Mouse (Mus musculus) MEL (cell line): ENCODE data around the gene Usp39.

Experiments used
- CTCF ChIP-seq, 3 experiments: IDR thresholded peaks in 2 of 3; conservative IDR thresholded peaks in 1 of 3; 2 replicates each; pipeline ENCODE4 v1.5.1; 2011 to 2012; ENCODE audit warnings: low read length in 3 of 3, low read depth in 2 of 3, mild to moderate bottlenecking in 2 of 3, improper control_type of control experiment in 1 of 3, inconsistent platforms in 1 of 3, mixed read lengths in 1 of 3, moderate library complexity in 1 of 3; ENCODE audit not compliant: control insufficient read depth in 1 of 3, insufficient read depth in 1 of 3, poor library complexity in 1 of 3, severe bottlenecking in 1 of 3
- EP300 ChIP-seq, 2 experiments: IDR thresholded peaks; 2 replicates each; pipeline ENCODE4 v1.6.1; 2011; ENCODE audit warnings: improper control_type of control experiment in 2 of 2, low read length in 2 of 2, low read depth in 1 of 2, mild to moderate bottlenecking in 1 of 2
- MYB ChIP-seq: IDR thresholded peaks from 2 replicates; pipeline ENCODE4 v1.6.1; 2011; ENCODE audit warnings: mild to moderate bottlenecking, low read depth, low read length, improper control_type of control experiment
- POLR2A ChIP-seq, 2 experiments: IDR thresholded peaks; 2 replicates each; pipeline ENCODE4 v1.6.1; 2011 to 2012; ENCODE audit warnings: low read length in 2 of 2, mild to moderate bottlenecking in 2 of 2, control low read depth in 1 of 2, improper control_type of control experiment in 1 of 2, low read depth in 1 of 2, moderate library complexity in 1 of 2; ENCODE audit not compliant: control insufficient read depth in 1 of 2, insufficient read depth in 1 of 2, poor library complexity in 1 of 2
- RCOR1 ChIP-seq: IDR thresholded peaks from 2 replicates; pipeline ENCODE4 v1.6.1; 2012; ENCODE audit warnings: low read depth, mild to moderate bottlenecking, inconsistent platforms, low read length, improper control_type of control experiment
- SIN3A ChIP-seq: IDR thresholded peaks from 2 replicates; pipeline ENCODE4 v1.6.1; 2012; ENCODE audit warnings: low read length, improper control_type of control experiment, inconsistent platforms
- UBTF ChIP-seq: IDR thresholded peaks from 2 replicates; pipeline ENCODE4 v1.6.1; 2012; ENCODE audit warnings: low read depth, mild to moderate bottlenecking, inconsistent platforms, low read length, improper control_type of control experiment, moderate library complexity, borderline replicate concordance; ENCODE audit not compliant: insufficient read depth
- ZNF384 ChIP-seq: IDR thresholded peaks from 2 replicates; pipeline ENCODE4 v1.6.1; 2012; ENCODE audit warnings: low read depth, mild to moderate bottlenecking, inconsistent platforms, low read length, improper control_type of control experiment

DNA sequence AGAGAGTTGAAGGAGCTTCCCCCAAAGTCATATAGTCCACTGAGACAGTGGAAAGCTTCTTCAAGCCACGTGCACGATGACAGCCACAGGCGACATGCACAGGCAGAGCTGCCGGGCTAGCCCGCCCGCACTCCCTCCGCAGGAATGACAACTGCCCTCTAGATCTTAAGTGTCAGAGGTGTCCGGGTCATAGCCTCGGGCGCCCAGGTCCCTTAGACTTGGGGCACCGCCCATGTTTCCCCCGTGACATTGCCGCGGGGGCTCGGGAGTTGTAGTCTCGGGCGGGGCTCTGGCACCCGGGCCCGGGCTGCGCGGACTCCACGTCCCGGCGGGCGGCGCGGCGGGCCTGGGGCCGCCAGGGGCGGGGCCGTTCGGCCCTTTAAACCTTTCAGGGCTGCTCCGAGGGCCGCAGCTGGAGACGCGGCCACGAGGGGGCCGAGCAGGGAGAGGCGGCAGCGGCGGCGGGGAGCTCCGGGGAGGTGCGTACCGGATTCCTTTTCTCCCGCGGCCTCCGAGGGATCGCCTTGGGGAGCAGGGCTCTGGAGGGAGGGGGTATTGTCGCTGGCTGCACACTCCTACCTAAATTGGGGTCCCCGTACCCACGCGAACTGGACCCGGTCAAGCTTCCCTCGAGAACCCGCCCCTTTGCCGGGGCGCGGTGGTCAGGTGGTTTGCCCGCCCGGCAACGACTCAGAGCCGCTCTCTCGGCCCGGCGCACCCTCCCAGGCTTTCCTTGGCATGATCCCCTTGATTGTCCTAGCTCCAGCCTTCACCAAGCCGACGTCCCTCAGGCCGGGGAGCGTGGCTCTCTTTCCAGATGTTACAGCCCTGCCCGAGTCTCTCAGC is 10.3 kb upstream of the Usp39 start, which contains the start of gene Tmem150a:
- TF ChIP-seq CTCF (IDR thresholded peaks at IDR 0.05 in 2 of 3, conservative IDR thresholded peaks at IDR 0.05 in 1 of 3; ENCODE audit: control insufficient read depth in 1 of 3, insufficient read depth in 1 of 3, low read depth in 2 of 3, low read length in 3 of 3, poor library complexity in 1 of 3, severe bottlenecking in 1 of 3) (no peak), SIN3A (no peak), POLR2A (IDR thresholded peaks at IDR 0.05; ENCODE audit: control insufficient read depth in 1 of 2, insufficient read depth in 1 of 2, low read depth in 1 of 2, low read length in 2 of 2, poor library complexity in 1 of 2) (no peak), UBTF (no peak), MYB (no peak), RCOR1 (no peak), ZNF384 (no peak), EP300 (IDR thresholded peaks at IDR 0.05; ENCODE audit: low read depth in 1 of 2, low read length in 2 of 2) (no peak)
